Mouse (Mus musculus): Measurements from ENCODE around the gene Homer1.

DNA sequence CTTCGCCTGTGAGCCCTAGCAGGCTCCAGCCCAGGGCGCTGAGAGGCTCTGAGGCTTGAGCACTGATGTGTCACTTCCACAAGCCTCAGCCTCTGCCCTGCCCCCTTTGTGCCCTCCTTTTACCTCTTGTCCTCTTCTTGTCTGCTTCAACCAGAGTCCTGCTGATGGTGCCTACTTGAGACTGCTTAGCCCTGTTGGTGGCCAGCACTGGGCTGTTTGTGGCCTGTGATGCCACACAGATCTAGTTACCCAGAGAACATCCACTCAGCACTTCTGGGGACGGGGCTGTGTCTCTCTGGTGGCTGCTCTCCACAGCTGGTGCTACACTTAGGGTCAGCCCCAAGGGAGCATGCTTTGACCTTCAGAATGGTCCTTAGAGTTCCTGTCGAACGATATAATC is 46.5 kb upstream of the Homer1 start:
- TF ChIP-seq POLR2A (IDR thresholded peaks at IDR 0.05; ENCODE audit: insufficient read depth, low read depth, low read length) (no peak), CTCF (IDR thresholded peaks at IDR 0.05; ENCODE audit: insufficient read depth, low read depth, low read length) (no peak)
